In genomic region chr7:82174571-82175326, GRCm38 (mm10) we compare ENCODE assay signal across 8 mouse cellular contexts. TPM values are rescaled to one million over a fixed set of nuclear protein-coding genes. Genes with fewer than 3 reads are reported as not detected.
DNase-seq lines count a peak whose midpoint lies in the region; ATAC-seq and TF ChIP-seq lines count a peak whose summit lies in the region.

No protein-coding gene starts in this region.

- intact Hi-C loops in heart, postnatal 25 days (cut with DNase I), result no loop called here

- H3K36me3 ChIP-seq in forebrain, embryonic 16.5 days (ENCODE audit: control insufficient read depth, insufficient read depth), result no peaks in the 10 kb centered on the region
- H3K36me3 ChIP-seq in liver, embryonic 14.5 days (replicated peaks; ENCODE audit: control insufficient read depth, insufficient read depth, low read depth), result no peaks in the 10 kb centered on the region
- H3K36me3 ChIP-seq in neural tube, embryonic 12.5 days, result no peaks in the 10 kb centered on the region

- no peak for TF ChIP-seq CTCF in liver, embryonic 14.5 days (IDR thresholded peaks at IDR 0.05; ENCODE audit: low read depth)

- peaks cover 10% of the 10 kb centered on the region for H3K4me1 ChIP-seq in forebrain, embryonic 16.5 days (replicated peaks; ENCODE audit: control insufficient read depth, insufficient read depth, low read length)
- H3K4me1 ChIP-seq in liver, embryonic 14.5 days (replicated peaks; ENCODE audit: control insufficient read depth in 2 of 2, insufficient read depth in 2 of 2, low read length in 1 of 2), result no peaks in the 10 kb centered on the region
- H3K4me1 ChIP-seq in neural tube, embryonic 12.5 days, result 0 out of 2 replicates have a peak, but pooled peaks cover 6% of the 10 kb centered on the region

- TF ChIP-seq EP300 in liver, embryonic 14.5 days (IDR thresholded peaks at IDR 0.05; ENCODE audit: low read depth), result no peak

- peak overlapping the region; percentile 21 for H3K27ac ChIP-seq in forebrain, embryonic 16.5 days (ENCODE audit: low read length)
- H3K27ac ChIP-seq in liver, embryonic 14.5 days, result no peak overlapping the region
- H3K27ac ChIP-seq in neural tube, embryonic 12.5 days, result no peak overlapping the region; the same call in 1 of the 2 replicates

- peak; percentile 99 for ATAC-seq in forebrain, embryonic 16.5 days
- ATAC-seq in liver, embryonic 14.5 days (ENCODE audit: insufficient read depth), result peak; percentile 41; the same call in 1 of the 2 replicates
- ATAC-seq in neural tube, embryonic 12.5 days (ENCODE audit: low FRiP score, low read depth), result peak; percentile 97

- DNase-seq in ES-CJ7 (ENCODE audit: low read depth, low spot score), result peak; percentile 88
- peak; percentile 80 for DNase-seq in cerebellum, adult 11-12 months
- DNase-seq in heart, postnatal 25 days (ENCODE audit: low spot score), result peak; percentile 53
- DNase-seq in kidney, postnatal 4 days, result peak; percentile 88 to 92
- peak in 2 of 3 experiments; percentile 6 to 13 for DNase-seq in liver, embryonic 14.5 days (ENCODE audit: low read depth in 3 of 3, low spot score in 3 of 3)
- DNase-seq in thymus, adult 18-20 months, result peak; percentile 34 to 46

- H3K4me3 ChIP-seq in forebrain, embryonic 16.5 days (replicated peaks; ENCODE audit: low read length), result peak overlapping the region; percentile 85
- H3K4me3 ChIP-seq in liver, embryonic 14.5 days (ENCODE audit: insufficient read depth in 1 of 2, low read depth in 2 of 2, low read length in 2 of 2), result peak overlapping the region in 1 of 2 experiments; percentile 40; a peak in 3 of 4 replicates
- peak overlapping the region; percentile 72 for H3K4me3 ChIP-seq in neural tube, embryonic 12.5 days

- H3K9ac ChIP-seq in forebrain, embryonic 16.5 days (replicated peaks; ENCODE audit: low read depth, low read length), result peak overlapping the region; percentile 87
- H3K9ac ChIP-seq in liver, embryonic 14.5 days (replicated peaks), result no peak overlapping the region
- peak overlapping the region; percentile 70 for H3K9ac ChIP-seq in neural tube, embryonic 12.5 days

- no peaks in the 10 kb centered on the region for H3K9me3 ChIP-seq in forebrain, embryonic 16.5 days (ENCODE audit: control insufficient read depth, low read length)
- no peaks in the 10 kb centered on the region for H3K9me3 ChIP-seq in liver, embryonic 14.5 days (ENCODE audit: control insufficient read depth, low read length)
- no peaks in the 10 kb centered on the region for H3K9me3 ChIP-seq in neural tube, embryonic 12.5 days

- WGBS in forebrain, embryonic 16.5 days, result under 1% methylated on average over 67 of the region's 72 CpGs
- WGBS in liver, embryonic 14.5 days (ENCODE audit: insufficient replicate concordance), result under 1% methylated on average over 72 of the region's 72 CpGs
- WGBS in neural tube, embryonic 12.5 days, result under 1% methylated on average over 72 of the region's 72 CpGs

- no peaks in the 10 kb centered on the region for H3K27me3 ChIP-seq in forebrain, embryonic 16.5 days (replicated peaks; ENCODE audit: control insufficient read depth, insufficient read depth, low read length)
- H3K27me3 ChIP-seq in liver, embryonic 14.5 days (ENCODE audit: control insufficient read depth, insufficient read depth, low read length), result peaks cover 9% of the 10 kb centered on the region
- H3K27me3 ChIP-seq in neural tube, embryonic 12.5 days (replicated peaks), result no peaks in the 10 kb centered on the region

- H3K4me2 ChIP-seq in forebrain, embryonic 16.5 days (ENCODE audit: low read length), result peak overlapping the region; percentile 85
- peak overlapping the region; percentile 59 for H3K4me2 ChIP-seq in liver, embryonic 14.5 days (ENCODE audit: low read depth)
- peak overlapping the region; percentile 84 for H3K4me2 ChIP-seq in neural tube, embryonic 12.5 days (replicated peaks)

RNA-seq across cellular contexts. Expression of gene Sh3gl3, which starts 1.1 kb away (rescaled TPM):
- 59.4 and 63.4 TPM in 2 replicates for polyA plus RNA-seq in forebrain, embryonic 16.5 days (2015; fragmentation: Nextera tagmentation; extraction: Ambion mirVana)
- total RNA-seq in heart, postnatal 25 days (2021), result under 1 TPM; 0.61 to 0.96 TPM
- 0.13 and 0.14 TPM in 2 replicates for polyA plus RNA-seq in liver, embryonic 14.5 days (2012; rRNA removed)
- polyA plus RNA-seq in liver, embryonic 14.5 days (2014; fragmentation: Nextera tagmentation; extraction: Ambion mirVana), result 0.09 TPM in 1 of 2 replicates, not detected in the other
- polyA plus RNA-seq in neural tube, embryonic 12.5 days (2016; fragmentation: Nextera tagmentation; extraction: Ambion mirVana), result 36.0 and 36.7 TPM in 2 replicates

Comparison
In these comparisons a context has a peak if more than half of its experiments do, and no peak if none do; other contexts are left out.
1. DNase-seq: peak in every context shown above with its lines; median percentile 90 in kidney, postnatal 4 days; 88 in ES-CJ7; 80 in cerebellum, adult 11-12 months; 53 in heart, postnatal 25 days; 40 in thymus, adult 18-20 months; 10 in liver, embryonic 14.5 days.
2. ATAC-seq: peak in every context shown above with its lines; median percentile 99 in forebrain, embryonic 16.5 days; 97 in neural tube, embryonic 12.5 days; 41 in liver, embryonic 14.5 days.
3. RNA of gene Sh3gl3, which starts 1.1 kb away (polyA plus RNA-seq): 59.4 to 63.4 TPM in forebrain, embryonic 16.5 days and 36.0 to 36.7 TPM in neural tube, embryonic 12.5 days; 0.09 to 0.14 TPM in liver, embryonic 14.5 days; every median in the first group is over 10 times any median in the second.
4. Peak in every context shown above with its lines, with median percentiles within 50 percentile points of each other: H3K4me2 ChIP-seq.